Mouse (Mus musculus): ENCODE measurements around the gene Mllt10.
A peak's percentile ranks its signal among the peaks of the same experiment; 100 is the strongest.

Gene Mllt10

GRCm38 (mm10) chr2:18094319-18094718 lies 39.3 kb downstream of the Mllt10 start:
- DNase-seq: no peak

GRCm38 (mm10) chr2:18095804-18096203 lies 40.8 kb downstream of the Mllt10 start:
- no peak for DNase-seq

GRCm38 (mm10) chr2:18100914-18101313 lies 45.9 kb downstream of the Mllt10 start:
- no peak for DNase-seq

GRCm38 (mm10) chr2:18107561-18107960 lies 52.5 kb downstream of the Mllt10 start:
- no peak for DNase-seq

- DNase-seq: no peak
Observed at GRCm38 (mm10) chr2:18108214-18108613, 53.2 kb downstream of the Mllt10 start.

GRCm38 (mm10) chr2:18111411-18111810 lies 56.4 kb downstream of the Mllt10 start:
- peak; percentile 35 for DNase-seq

GRCm38 (mm10) chr2:18116432-18116831 lies 61.4 kb downstream of the Mllt10 start:
- DNase-seq: no peak

GRCm38 (mm10) chr2:18138131-18138530 lies 83.1 kb downstream of the Mllt10 start:
- DNase-seq: no peak

- DNase-seq: no peak
Observed at GRCm38 (mm10) chr2:18139646-18140045, 84.6 kb downstream of the Mllt10 start.

GRCm38 (mm10) chr2:18156131-18156530 lies 101.1 kb downstream of the Mllt10 start:
- DNase-seq: no peak

- no peak for DNase-seq
Observed at GRCm38 (mm10) chr2:18159426-18159825, 104.4 kb downstream of the Mllt10 start.

- DNase-seq: no peak
Observed at GRCm38 (mm10) chr2:18160992-18161391, 106.0 kb downstream of the Mllt10 start.

- DNase-seq: no peak
Observed at GRCm38 (mm10) chr2:18165511-18165910, 110.5 kb downstream of the Mllt10 start.

GRCm38 (mm10) chr2:18169174-18169948 lies 114.3 kb downstream of the Mllt10 start:
- DNase-seq: no peak

GRCm38 (mm10) chr2:18175234-18175633 lies 120.2 kb downstream of the Mllt10 start:
- DNase-seq: no peak

GRCm38 (mm10) chr2:18176235-18176634 lies 121.2 kb downstream of the Mllt10 start:
- no peak for DNase-seq

GRCm38 (mm10) chr2:18180323-18180722 lies 125.3 kb downstream of the Mllt10 start:
- DNase-seq: no peak

GRCm38 (mm10) chr2:18181631-18182030 lies 126.6 kb downstream of the Mllt10 start:
- DNase-seq: no peak

- no peak for DNase-seq
Observed at GRCm38 (mm10) chr2:18183079-18183478, 128.0 kb downstream of the Mllt10 start.

- no peak for DNase-seq
Observed at GRCm38 (mm10) chr2:18188367-18188766, 133.3 kb downstream of the Mllt10 start.

GRCm38 (mm10) chr2:18195285-18195684 lies 140.2 kb downstream of the Mllt10 start:
- no peak for DNase-seq

GRCm38 (mm10) chr2:18195691-18196396 lies 140.8 kb downstream of the Mllt10 start:
- DNase-seq: peak; percentile 70

- DNase-seq: no peak
Observed at GRCm38 (mm10) chr2:18201820-18202462, 146.9 kb downstream of the Mllt10 start.

- no peak for DNase-seq
Observed at GRCm38 (mm10) chr2:18202923-18203322, 147.9 kb downstream of the Mllt10 start.
